Mouse (Mus musculus) olfactory bulb, adult 2 months (tissue): Measurements from ENCODE around the gene Pde6h.

ENCODE experiments used
- CTCF ChIP-seq: fragments of 200-500 bp; IDR thresholded peaks from 2 replicates; pipeline ENCODE4 v1.5.1; 2012; ENCODE audit warnings: low read depth, mild to moderate bottlenecking, low read length, moderate library complexity; ENCODE audit not compliant: insufficient read depth
- POLR2A ChIP-seq: fragments of 200-500 bp; IDR thresholded peaks from 2 replicates; pipeline ENCODE4 v1.6.1; 2012; ENCODE audit warnings: mild to moderate bottlenecking, low read depth, low read length, moderate library complexity; ENCODE audit not compliant: insufficient read depth

GRCm38 (mm10) chr6:136889067-136889466, 34.6 kb upstream of the Pde6h start:
- TF ChIP-seq POLR2A, result no peak
- TF ChIP-seq CTCF, result no peak
